Mouse (Mus musculus) myocyte (in vitro differentiated cells): ENCODE measurements around the gene Ticrr.

ENCODE experiments used
- E2F4 ChIP-seq: IDR thresholded peaks from one replicate; pipeline ENCODE4 v1.6.1; 2011; ENCODE audit warnings: mild to moderate bottlenecking, control low read depth, moderate library complexity; ENCODE audit not compliant: insufficient read depth
- MYOG ChIP-seq, 3 experiments: IDR thresholded peaks; one replicate each; pipeline ENCODE4 v1.6.1; 2011; ENCODE audit warnings: control low read depth in 2 of 3, low read depth in 2 of 3, mild to moderate bottlenecking in 2 of 3; ENCODE audit not compliant: insufficient read length in 2 of 3, control insufficient read depth in 1 of 3, insufficient read depth in 1 of 3
- POLR2A ChIP-seq: IDR thresholded peaks from one replicate; pipeline ENCODE4 v1.6.1; 2011; ENCODE audit warnings: low read depth, mild to moderate bottlenecking, control low read depth, moderate library complexity; ENCODE audit not compliant: insufficient read length
- POLR2AphosphoS2 ChIP-seq: IDR thresholded peaks from one replicate; pipeline ENCODE4 v1.6.1; 2011; ENCODE audit warnings: low read depth, control low read depth; ENCODE audit not compliant: insufficient read length
- TCF12 ChIP-seq: IDR thresholded peaks from one replicate; pipeline ENCODE4 v1.6.1; 2011; ENCODE audit warnings: mild to moderate bottlenecking, control low read depth; ENCODE audit not compliant: poor library complexity, insufficient read depth, severe bottlenecking
- TCF3 ChIP-seq: IDR thresholded peaks from one replicate; pipeline ENCODE4 v1.6.1; 2011; ENCODE audit warnings: low read depth, control low read depth; ENCODE audit not compliant: insufficient read length
- USF1 ChIP-seq: IDR thresholded peaks from one replicate; pipeline ENCODE4 v1.6.1; 2011; ENCODE audit warnings: low read depth, mild to moderate bottlenecking, control low read depth, moderate library complexity

DNA sequence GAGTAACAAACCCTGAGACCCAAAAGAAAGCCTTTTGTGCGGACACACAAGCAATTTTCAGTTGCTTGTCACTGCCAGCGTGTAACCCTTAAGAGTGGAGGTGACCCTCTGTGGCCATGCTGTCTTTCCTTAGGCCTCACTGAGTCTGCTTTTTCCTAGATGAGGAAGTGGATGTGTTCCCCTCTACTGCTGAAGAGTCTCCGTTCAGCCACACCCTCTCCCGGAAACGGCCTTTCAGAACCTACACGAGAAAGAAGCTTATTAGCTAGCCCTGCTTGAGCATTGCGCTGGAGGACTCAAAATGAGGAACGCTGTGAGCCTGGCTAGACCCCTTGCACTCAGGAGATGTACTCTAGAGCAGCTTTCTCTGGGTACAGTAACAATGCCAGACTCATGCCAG is 36.5 kb downstream of the Ticrr start:
- TF ChIP-seq E2F4 (no peak), TCF12 (no peak), POLR2A (no peak), MYOG (IDR thresholded peaks at IDR 0.05; ENCODE audit: control insufficient read depth in 1 of 3, insufficient read depth in 1 of 3, insufficient read length in 2 of 3, low read depth in 2 of 3) (no peak), POLR2AphosphoS2 (no peak), TCF3 (no peak), USF1 (no peak)
